Mouse (Mus musculus) ES-E14 (cell line): ENCODE data around the gene Avl9. TPM values are rescaled to one million over a fixed set of nuclear protein-coding genes. Genes with fewer than 3 reads are reported as not detected.

Experiments
- DNase-seq: peaks from one replicate; pipeline ENCODE4 v3.0.0-alpha.2; 2013; ENCODE audit warnings: low read depth, low spot score
- H3K27ac ChIP-seq: 2 replicates; pipeline ENCODE4 v1.5.1; 2012; ENCODE audit warnings: low read depth, mild to moderate bottlenecking, low read length, moderate library complexity, mixed read lengths; ENCODE audit not compliant: poor library complexity, insufficient read depth, severe bottlenecking
- H3K36me3 ChIP-seq: 2 replicates; pipeline ENCODE4 v1.6.1; 2012; ENCODE audit warnings: mild to moderate bottlenecking, low read length, moderate library complexity, mixed read lengths; ENCODE audit not compliant: control insufficient read depth, poor library complexity, insufficient read depth, severe bottlenecking
- H3K4me1 ChIP-seq, 2 experiments: fragments of 150-350 bp in 1 of 2; sonication (generic) in 1 of 2; 2 replicates each; pipeline ENCODE4 v1.6.1; 2012; ENCODE audit warnings: low read length in 2 of 2, mild to moderate bottlenecking in 1 of 2, mixed read lengths in 1 of 2; ENCODE audit not compliant: control insufficient read depth in 2 of 2, insufficient read depth in 2 of 2, poor library complexity in 1 of 2
- H3K4me3 ChIP-seq, 2 experiments: fragments of 150-350 bp in 1 of 2; sonication (generic) in 1 of 2; 2 replicates each; pipeline ENCODE4 v1.5.1; 2012; ENCODE audit warnings: low read length in 2 of 2, low read depth in 1 of 2, mild to moderate bottlenecking in 1 of 2, mixed read lengths in 1 of 2; ENCODE audit not compliant: insufficient read depth in 1 of 2, poor library complexity in 1 of 2, severe bottlenecking in 1 of 2
- H3K9ac ChIP-seq: 2 replicates; pipeline ENCODE4 v1.6.1; 2012; ENCODE audit warnings: low read depth, mild to moderate bottlenecking, low read length, mixed read lengths; ENCODE audit not compliant: poor library complexity, insufficient read depth, severe bottlenecking
- H3K9me3 ChIP-seq: fragments of 150-350 bp; sonication (generic); 2 replicates; pipeline ENCODE4 v1.6.1; 2012; ENCODE audit warnings: low read depth, mild to moderate bottlenecking, low read length; ENCODE audit not compliant: control insufficient read depth, insufficient read depth
- CHD2 ChIP-seq: IDR thresholded peaks from 2 replicates; pipeline ENCODE4 v1.6.1; 2014; ENCODE audit warnings: mild to moderate bottlenecking, low read depth, low read length, inconsistent platforms
- HCFC1 ChIP-seq: IDR thresholded peaks from 2 replicates; pipeline ENCODE4 v1.6.1; 2012; ENCODE audit warnings: low read length, inconsistent platforms, borderline replicate concordance; ENCODE audit not compliant: insufficient read depth
- MAFK ChIP-seq: IDR thresholded peaks from 2 replicates; pipeline ENCODE4 v1.6.1; 2014; ENCODE audit warnings: mild to moderate bottlenecking, low read depth, low read length, inconsistent platforms; ENCODE audit not compliant: insufficient read depth
- ZC3H11A ChIP-seq: IDR thresholded peaks from 2 replicates; pipeline ENCODE4 v1.6.1; 2012; ENCODE audit warnings: low read depth, mild to moderate bottlenecking, inconsistent platforms, low read length, borderline replicate concordance
- ZNF384 ChIP-seq: IDR thresholded peaks from 2 replicates; pipeline ENCODE4 v1.6.1; 2012; ENCODE audit warnings: low read depth, low read length, inconsistent platforms
- in situ Hi-C, 2 experiments: fragments of 600-800 bp; cut with MboI; formaldehyde crosslinking; loops; one replicate each; pipeline ENCODE4 v1.15.1; 2025; ENCODE audit warnings: low sequenced_read_pairs in 2 of 2, inconsistent platforms in 1 of 2; ENCODE audit not compliant: unreplicated experiment in 2 of 2
- total RNA-seq: library from RNA; depleted of rRNA; stranded (reverse); fragments of 300-350 nt; gene quantifications from 2 replicates; pipeline ENCODE4 v1.2.3, GENCODE M21; 2012

The Avl9 gene
- total RNA-seq, 1 experiment: 12.9 TPM

DNA sequence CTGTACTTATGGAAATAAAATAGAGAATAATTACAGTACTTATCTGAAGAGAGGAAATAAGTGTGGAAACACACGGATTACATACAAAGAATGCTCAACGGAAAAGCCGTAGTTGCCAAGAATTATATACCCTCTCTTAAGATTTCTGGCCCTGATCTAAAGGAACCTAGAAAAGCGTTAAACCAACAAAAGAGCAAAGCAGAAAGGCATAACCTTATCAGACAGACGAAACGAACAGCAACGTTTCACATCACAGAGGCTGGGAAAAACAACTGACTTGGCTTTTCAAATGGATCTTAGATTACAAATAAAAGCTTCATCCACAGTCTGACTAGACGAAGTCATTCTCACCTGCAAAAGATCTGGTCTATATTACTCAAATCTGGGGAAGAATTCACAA lies 81.5 kb downstream of the Avl9 start:
- peak overlapping the region; percentile 98; the same call in 1 of the 2 replicates for H3K27ac ChIP-seq
- peak overlapping the region; percentile 89 to 97 for H3K4me3 ChIP-seq
- in situ Hi-C loops: no loop called here
- peak overlapping the region; percentile 98; the same call in 1 of the 2 replicates for H3K9ac ChIP-seq
- TF ChIP-seq HCFC1: no peak
- no peak for TF ChIP-seq ZNF384
- no peak for TF ChIP-seq CHD2
- TF ChIP-seq MAFK: no peak
- no peak for TF ChIP-seq ZC3H11A
- DNase-seq: no peak
- no peaks in the 10 kb centered on the region for H3K9me3 ChIP-seq
- H3K36me3 ChIP-seq: no peaks in the 10 kb centered on the region
- H3K4me1 ChIP-seq: peaks cover 3 to 4% of the 10 kb centered on the region in 2 experiments; a peak in 3 of 4 replicates

DNA sequence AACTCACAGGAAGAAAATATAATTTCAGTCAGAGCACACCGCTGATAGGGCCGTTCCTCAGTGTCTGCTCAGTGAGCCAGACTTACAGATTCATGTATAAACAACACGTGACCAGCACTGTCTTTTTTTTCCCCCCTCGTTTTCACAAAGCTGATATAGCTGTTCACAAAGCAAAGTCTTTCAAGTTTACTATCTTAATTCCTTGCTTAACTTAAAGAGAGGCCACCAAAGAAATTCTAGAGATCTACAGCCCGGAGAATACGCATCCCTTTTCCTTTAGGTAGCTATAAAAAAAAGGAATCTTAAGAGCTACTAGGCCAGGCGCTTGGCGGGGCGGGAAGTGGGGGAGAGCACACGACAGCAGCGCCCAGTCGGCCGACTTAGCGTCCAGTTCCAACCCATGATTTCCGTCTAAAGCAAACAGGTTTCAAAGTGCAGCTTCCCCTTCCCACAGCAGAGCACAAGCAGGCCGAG lies 82.0 kb downstream of the Avl9 start:
- in situ Hi-C loops: no loop called here
- H3K4me1 ChIP-seq: peaks cover 3 to 4% of the 10 kb centered on the region in 2 experiments; a peak in 3 of 4 replicates
- DNase-seq: no peak
- no peaks in the 10 kb centered on the region for H3K36me3 ChIP-seq
- peak overlapping the region; percentile 89 to 97 for H3K4me3 ChIP-seq
- peak overlapping the region; percentile 98 for H3K27ac ChIP-seq
- no peaks in the 10 kb centered on the region for H3K9me3 ChIP-seq
- peak overlapping the region; percentile 98 for H3K9ac ChIP-seq
- no peak for TF ChIP-seq ZNF384
- no peak for TF ChIP-seq ZC3H11A
- TF ChIP-seq HCFC1: no peak
- TF ChIP-seq CHD2: no peak
- no peak for TF ChIP-seq MAFK

DNA sequence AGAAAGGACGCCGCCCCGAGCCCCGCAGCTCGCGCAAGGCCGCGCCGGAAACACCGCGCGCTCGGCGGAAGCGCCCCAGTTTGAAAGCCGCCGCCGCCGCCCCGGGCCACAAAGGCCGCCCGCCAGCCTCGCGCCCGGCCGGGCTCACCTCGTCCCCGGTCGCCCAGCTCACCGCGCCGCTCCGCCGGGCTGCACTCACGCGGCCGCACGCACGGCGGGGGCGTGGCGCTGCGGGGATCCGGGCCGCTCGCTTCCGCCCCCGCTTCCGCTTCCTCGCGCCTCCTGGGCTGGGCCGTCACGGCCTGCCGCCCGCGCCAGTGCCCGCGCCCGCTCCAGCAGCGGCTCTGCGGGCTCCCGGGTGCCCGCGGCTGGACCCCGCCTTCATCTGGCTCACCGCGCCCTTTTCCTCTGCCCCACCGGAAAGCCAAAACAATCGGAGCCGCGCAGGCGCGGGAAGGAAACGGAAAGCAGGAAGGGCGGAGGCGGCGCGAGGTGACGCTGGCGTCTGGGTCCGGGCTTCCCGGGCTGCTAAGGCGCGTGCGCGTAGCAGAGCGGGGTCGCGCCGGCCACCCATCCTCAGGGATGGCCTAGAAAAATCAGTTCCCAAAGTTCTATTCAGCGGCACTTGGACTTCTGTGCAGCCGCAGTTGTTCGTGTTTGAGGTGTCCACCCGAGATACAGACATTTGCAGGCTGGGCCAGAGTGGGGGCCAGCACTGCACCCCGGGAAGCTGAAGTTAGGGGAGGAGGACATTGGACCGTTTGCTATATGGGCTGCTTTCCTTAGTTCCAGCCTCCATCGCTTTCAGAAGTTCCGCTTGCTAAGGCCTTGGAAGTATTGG lies 82.8 kb downstream of the Avl9 start, which contains the start of gene Kbtbd2:
Gene Kbtbd2, minus strand, starts transcription at position 503 of the 841 bp plus-strand sequence.
- H3K9ac ChIP-seq: peak within 1 kb of the TSS; percentile 98
- peak within 1 kb of the TSS; percentile 89 to 97 for H3K4me3 ChIP-seq
- peak; percentile 88 for DNase-seq
- peaks cover 3 to 4% of the 10 kb centered on the region in 2 experiments; a peak in 3 of 4 replicates for H3K4me1 ChIP-seq
- 0 out of 2 replicates have a peak, but pooled peaks have one; percentile 33 for TF ChIP-seq HCFC1
- TF ChIP-seq MAFK: no peak
- TF ChIP-seq CHD2: no peak
- H3K27ac ChIP-seq: peak within 1 kb of the TSS; percentile 98
- H3K9me3 ChIP-seq: no peaks in the 10 kb centered on the region
- in situ Hi-C loops: no loop called here
- H3K36me3 ChIP-seq: no peaks in the 10 kb centered on the region

DNA sequence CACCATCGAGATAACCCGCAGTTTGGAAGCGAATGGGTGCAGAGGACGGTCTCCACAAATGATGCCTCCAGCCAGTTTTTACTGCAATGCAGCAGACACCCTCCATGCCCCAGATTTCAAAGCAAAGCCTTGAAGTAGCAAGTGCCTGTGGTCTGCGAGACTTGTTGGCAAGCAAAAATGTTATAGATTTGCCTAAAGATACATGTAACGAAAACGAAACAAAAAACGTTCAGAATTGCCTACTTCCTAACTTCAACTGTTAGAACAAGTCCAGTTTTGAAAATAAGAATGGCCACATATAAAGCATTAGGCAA lies 83.4 kb downstream of the Avl9 start:
- peaks cover 3 to 4% of the 10 kb centered on the region in 2 experiments; a peak in 3 of 4 replicates for H3K4me1 ChIP-seq
- peak overlapping the region; percentile 98 for H3K27ac ChIP-seq
- no peaks in the 10 kb centered on the region for H3K9me3 ChIP-seq
- TF ChIP-seq MAFK: no peak
- TF ChIP-seq CHD2: no peak
- TF ChIP-seq HCFC1: no peak
- TF ChIP-seq ZNF384: no peak
- TF ChIP-seq ZC3H11A: no peak
- peak overlapping the region; percentile 89 to 97 for H3K4me3 ChIP-seq
- peak overlapping the region; percentile 98 for H3K9ac ChIP-seq
- in situ Hi-C loops: no loop called here
- H3K36me3 ChIP-seq: no peaks in the 10 kb centered on the region
- DNase-seq: no peak
